Mouse (Mus musculus) MEL (cell line): ENCODE measurements around the gene Ppp1cc. TPM values are rescaled to one million over a fixed set of nuclear protein-coding genes. Genes with fewer than 3 reads are reported as not detected.

Experiments
- DNase-seq: peaks from one replicate; pipeline ENCODE4 v3.0.0; 2011; ENCODE audit warnings: low read depth, low spot score
- H3K27ac ChIP-seq: 2 replicates; pipeline ENCODE4 v1.5.1; 2012; ENCODE audit warnings: low read depth, mild to moderate bottlenecking, control low read depth, low read length, moderate library complexity; ENCODE audit not compliant: control insufficient read depth
- H3K27me3 ChIP-seq, 2 experiments: fragments of 150-350 bp in 1 of 2; sonication (generic) in 1 of 2; 2 replicates each; pipeline ENCODE4 v1.6.1; 2012; ENCODE audit warnings: low read length in 2 of 2, mild to moderate bottlenecking in 2 of 2, improper control_type of control experiment in 1 of 2, moderate library complexity in 1 of 2; ENCODE audit not compliant: insufficient read depth in 2 of 2, control insufficient read depth in 1 of 2
- H3K36me3 ChIP-seq, 2 experiments: 2 replicates each; pipeline ENCODE4 v1.6.1; 2012 to 2014; ENCODE audit warnings: low read length in 2 of 2, improper control_type of control experiment in 1 of 2, inconsistent platforms in 1 of 2, mild to moderate bottlenecking in 1 of 2; ENCODE audit not compliant: insufficient read depth in 2 of 2, control insufficient read depth in 1 of 2
- H3K4me1 ChIP-seq, 2 experiments: fragments of 150-350 bp in 1 of 2; sonication (generic) in 1 of 2; 2 replicates each; pipeline ENCODE4 v1.6.1; 2012; ENCODE audit warnings: low read length in 2 of 2, improper control_type of control experiment in 1 of 2, mild to moderate bottlenecking in 1 of 2; ENCODE audit not compliant: insufficient read depth in 2 of 2, control insufficient read depth in 1 of 2
- H3K4me3 ChIP-seq, 2 experiments: fragments of 150-350 bp in 1 of 2; sonication (generic) in 1 of 2; 2 replicates each; pipeline ENCODE4 v1.5.1; 2012; ENCODE audit warnings: low read depth in 2 of 2, low read length in 2 of 2, mild to moderate bottlenecking in 2 of 2, moderate library complexity in 2 of 2, control low read depth in 1 of 2, improper control_type of control experiment in 1 of 2; ENCODE audit not compliant: control insufficient read depth in 1 of 2, insufficient read depth in 1 of 2
- H3K79me2 ChIP-seq: 2 replicates; pipeline ENCODE4 v1.6.1; 2012; ENCODE audit warnings: mild to moderate bottlenecking, low read length, moderate library complexity; ENCODE audit not compliant: control insufficient read depth, poor library complexity, insufficient read depth
- H3K9ac ChIP-seq: 2 replicates; pipeline ENCODE4 v1.6.1; 2012; ENCODE audit warnings: low read depth, mild to moderate bottlenecking, control low read depth, low read length, moderate library complexity; ENCODE audit not compliant: control insufficient read depth, poor library complexity, severe bottlenecking
- H3K9me3 ChIP-seq: fragments of 150-350 bp; sonication (generic); replicated peaks from 2 replicates; pipeline ENCODE4 v1.6.1; 2012; ENCODE audit warnings: mild to moderate bottlenecking, low read length, improper control_type of control experiment, moderate library complexity; ENCODE audit not compliant: insufficient read depth
- CHD1 ChIP-seq: IDR thresholded peaks from 2 replicates; pipeline ENCODE4 v1.6.1; 2012; ENCODE audit warnings: low read depth, mild to moderate bottlenecking, inconsistent platforms, low read length, improper control_type of control experiment
- CTCF ChIP-seq, 3 experiments: IDR thresholded peaks in 2 of 3; conservative IDR thresholded peaks in 1 of 3; 2 replicates each; pipeline ENCODE4 v1.5.1; 2011 to 2012; ENCODE audit warnings: low read length in 3 of 3, low read depth in 2 of 3, mild to moderate bottlenecking in 2 of 3, improper control_type of control experiment in 1 of 3, inconsistent platforms in 1 of 3, mixed read lengths in 1 of 3, moderate library complexity in 1 of 3; ENCODE audit not compliant: control insufficient read depth in 1 of 3, insufficient read depth in 1 of 3, poor library complexity in 1 of 3, severe bottlenecking in 1 of 3
- E2F4 ChIP-seq: IDR thresholded peaks from 2 replicates; pipeline ENCODE4 v1.6.1; 2011; ENCODE audit warnings: low read depth, low read length, improper control_type of control experiment, borderline replicate concordance
- ELF1 ChIP-seq: IDR thresholded peaks from 2 replicates; pipeline ENCODE4 v1.6.1; 2014; ENCODE audit warnings: low read depth, mild to moderate bottlenecking, inconsistent platforms, low read length, improper control_type of control experiment, moderate library complexity
- EP300 ChIP-seq, 2 experiments: IDR thresholded peaks; 2 replicates each; pipeline ENCODE4 v1.6.1; 2011; ENCODE audit warnings: improper control_type of control experiment in 2 of 2, low read length in 2 of 2, low read depth in 1 of 2, mild to moderate bottlenecking in 1 of 2
- ETS1 ChIP-seq: IDR thresholded peaks from 2 replicates; pipeline ENCODE4 v1.6.1; 2012; ENCODE audit warnings: low read depth, mild to moderate bottlenecking, inconsistent platforms, low read length, improper control_type of control experiment, moderate library complexity
- GABPA ChIP-seq: IDR thresholded peaks from 2 replicates; pipeline ENCODE4 v1.6.1; 2012; ENCODE audit warnings: low read depth, mild to moderate bottlenecking, inconsistent platforms, low read length, improper control_type of control experiment, moderate library complexity
- GATA1 ChIP-seq: IDR thresholded peaks from 2 replicates; pipeline ENCODE4 v1.6.1; 2011; ENCODE audit warnings: low read depth, low read length, improper control_type of control experiment
- HCFC1 ChIP-seq: IDR thresholded peaks from 2 replicates; pipeline ENCODE4 v1.6.1; 2012; ENCODE audit warnings: low read depth, mild to moderate bottlenecking, inconsistent platforms, low read length, improper control_type of control experiment, moderate library complexity
- JUND ChIP-seq: IDR thresholded peaks from 2 replicates; pipeline ENCODE4 v1.6.1; 2011; ENCODE audit warnings: low read depth, mild to moderate bottlenecking, improper control_type of control experiment, low read length
- KAT2A ChIP-seq: conservative IDR thresholded peaks from 2 replicates; pipeline ENCODE4 v1.6.1; 2012; ENCODE audit warnings: low read depth, low read length, improper control_type of control experiment, inconsistent platforms
- MAFK ChIP-seq: IDR thresholded peaks from 2 replicates; pipeline ENCODE4 v1.6.1; 2011; ENCODE audit warnings: low read depth, mild to moderate bottlenecking, low read length, improper control_type of control experiment, borderline replicate concordance
- MAZ ChIP-seq: IDR thresholded peaks from 2 replicates; pipeline ENCODE4 v1.6.1; 2012; ENCODE audit warnings: low read depth, mild to moderate bottlenecking, inconsistent platforms, low read length, improper control_type of control experiment
- MEF2A ChIP-seq: IDR thresholded peaks from 2 replicates; pipeline ENCODE4 v1.6.1; 2014; ENCODE audit warnings: low read depth, mild to moderate bottlenecking, inconsistent platforms, low read length, improper control_type of control experiment; ENCODE audit not compliant: poor library complexity, insufficient replicate concordance, severe bottlenecking; ENCODE audit errors: extremely low read depth
- MYB ChIP-seq: IDR thresholded peaks from 2 replicates; pipeline ENCODE4 v1.6.1; 2011; ENCODE audit warnings: mild to moderate bottlenecking, low read depth, low read length, improper control_type of control experiment
- POLR2A ChIP-seq, 2 experiments: IDR thresholded peaks; 2 replicates each; pipeline ENCODE4 v1.6.1; 2011 to 2012; ENCODE audit warnings: low read length in 2 of 2, mild to moderate bottlenecking in 2 of 2, control low read depth in 1 of 2, improper control_type of control experiment in 1 of 2, low read depth in 1 of 2, moderate library complexity in 1 of 2; ENCODE audit not compliant: control insufficient read depth in 1 of 2, insufficient read depth in 1 of 2, poor library complexity in 1 of 2
- POLR2AphosphoS2 ChIP-seq: IDR thresholded peaks from 2 replicates; pipeline ENCODE4 v1.6.1; 2011; ENCODE audit warnings: low read length, improper control_type of control experiment
- POLR2AphosphoS5 ChIP-seq: IDR thresholded peaks from 2 replicates; pipeline ENCODE4 v1.6.1; 2012; ENCODE audit warnings: low read depth, borderline replicate concordance, mild to moderate bottlenecking, inconsistent platforms, low read length, moderate library complexity, mixed read lengths
- RAD21 ChIP-seq: IDR thresholded peaks from 2 replicates; pipeline ENCODE4 v1.6.1; 2011; ENCODE audit warnings: mild to moderate bottlenecking, low read depth, low read length, improper control_type of control experiment
- SMC3 ChIP-seq: IDR thresholded peaks from 2 replicates; pipeline ENCODE4 v1.6.1; 2011; ENCODE audit warnings: low read depth, low read length, improper control_type of control experiment
- TAL1 ChIP-seq: IDR thresholded peaks from 2 replicates; pipeline ENCODE4 v1.6.1; 2012; ENCODE audit warnings: mild to moderate bottlenecking, inconsistent platforms, low read length, moderate library complexity, mixed read lengths
- TBP ChIP-seq: IDR thresholded peaks from 2 replicates; pipeline ENCODE4 v1.8.0; 2011; ENCODE audit warnings: low read depth, low read length, improper control_type of control experiment
- TCF12 ChIP-seq: IDR thresholded peaks from 2 replicates; pipeline ENCODE4 v1.6.1; 2014; ENCODE audit warnings: low read depth, mild to moderate bottlenecking, inconsistent platforms, low read length, improper control_type of control experiment, moderate library complexity
- UBTF ChIP-seq: IDR thresholded peaks from 2 replicates; pipeline ENCODE4 v1.6.1; 2012; ENCODE audit warnings: low read depth, mild to moderate bottlenecking, inconsistent platforms, low read length, improper control_type of control experiment, moderate library complexity, borderline replicate concordance; ENCODE audit not compliant: insufficient read depth
- USF2 ChIP-seq, 2 experiments: IDR thresholded peaks; 2 replicates each; pipeline ENCODE4 v1.6.1; 2011 to 2012; ENCODE audit warnings: improper control_type of control experiment in 2 of 2, low read length in 2 of 2, borderline replicate concordance in 1 of 2, inconsistent platforms in 1 of 2, low read depth in 1 of 2, mild to moderate bottlenecking in 1 of 2; ENCODE audit not compliant: insufficient read depth in 1 of 2
- ZC3H11A ChIP-seq: IDR thresholded peaks from 2 replicates; pipeline ENCODE4 v1.6.1; 2012; ENCODE audit warnings: low read depth, mild to moderate bottlenecking, inconsistent platforms, low read length, improper control_type of control experiment
- ZMIZ1 ChIP-seq: IDR thresholded peaks from 2 replicates; pipeline ENCODE4 v1.6.1; 2012; ENCODE audit warnings: low read depth, mild to moderate bottlenecking, inconsistent platforms, low read length, improper control_type of control experiment, moderate library complexity
- ZNF384 ChIP-seq: IDR thresholded peaks from 2 replicates; pipeline ENCODE4 v1.6.1; 2012; ENCODE audit warnings: low read depth, mild to moderate bottlenecking, inconsistent platforms, low read length, improper control_type of control experiment
- polyA plus RNA-seq, 2 experiments: library from polyadenylated mRNA; stranded (reverse) in 1 of 2; unstranded in 1 of 2; fragments of >175 nt in 1 of 2; fragments of >200 nt in 1 of 2; gene quantifications; 2 replicates each; pipeline versions ENCODE4 v1.2.1 to v1.2.4; 2012; ENCODE audit warnings: low replicate concordance in 2 of 2, low read depth in 1 of 2; ENCODE audit not compliant: insufficient read length in 2 of 2, insufficient read depth in 1 of 2, missing spikeins in 1 of 2
- total RNA-seq: library from RNA; depleted of rRNA; stranded (reverse); fragments of 300-350 nt; gene quantifications from 2 replicates; pipeline ENCODE4 v1.2.3, GENCODE M21; 2012

The Ppp1cc gene
- total and polyA plus RNA-seq, 3 experiments: 305 to 420 TPM; not detected in 1

- no peak for DNase-seq
- TF ChIP-seq ELF1 (no peak), CTCF (IDR thresholded peaks at IDR 0.05 in 2 of 3, conservative IDR thresholded peaks at IDR 0.05 in 1 of 3; ENCODE audit: control insufficient read depth in 1 of 3, insufficient read depth in 1 of 3, low read depth in 2 of 3, low read length in 3 of 3, poor library complexity in 1 of 3, severe bottlenecking in 1 of 3) (no peak), ZNF384 (peak; percentile 32; the same call in 1 of the 2 replicates), JUND (0 out of 2 replicates have a peak, but pooled peaks have one; percentile 63)
- no peaks in the 10 kb centered on the region for H3K9me3 ChIP-seq
- H3K79me2 ChIP-seq: peaks cover 3% of the 10 kb centered on the region
- peak overlapping the region; percentile 55 to 63 for H3K4me3 ChIP-seq
- no peaks in the 10 kb centered on the region for H3K27me3 ChIP-seq
- H3K36me3 ChIP-seq: peaks cover 0 to 8% of the 10 kb centered on the region in 2 experiments; a peak in 2 of 4 replicates
- peak overlapping the region; percentile 70 for H3K27ac ChIP-seq
- H3K9ac ChIP-seq: peak overlapping the region; percentile 74
- H3K4me1 ChIP-seq: peaks cover 6 to 21% of the 10 kb centered on the region in 2 experiments
Observed at GRCm38 (mm10) chr5:122144825-122145224, 13.3 kb upstream of the Ppp1cc start.

- Histone ChIP-seq H3K9me3 (no peaks in the 10 kb centered on the region), H3K27ac (peak overlapping the region; percentile 70), H3K27me3 (no peaks in the 10 kb centered on the region), H3K4me1 (peaks cover 6 to 21% of the 10 kb centered on the region in 2 experiments), H3K79me2 (peaks cover 3% of the 10 kb centered on the region), H3K4me3 (peak overlapping the region; percentile 55 to 63), H3K36me3 (peaks cover 0 to 6% of the 10 kb centered on the region in 2 experiments; a peak in 2 of 4 replicates), H3K9ac (peak overlapping the region; percentile 74)
- peak; percentile 96 for DNase-seq
- no peak for TF ChIP-seq MEF2A
- no peak for TF ChIP-seq ZC3H11A
- no peak for TF ChIP-seq KAT2A
- no peak for TF ChIP-seq E2F4
- peak; percentile 83; the same call in 1 of the 2 replicates for TF ChIP-seq MAFK
- TF ChIP-seq ELF1: peak; percentile 78
- TF ChIP-seq POLR2AphosphoS2: no peak
- TF ChIP-seq TAL1: peak; percentile 38
- TF ChIP-seq ZNF384: no peak
- TF ChIP-seq UBTF: no peak
- TF ChIP-seq SMC3: no peak
- no peak for TF ChIP-seq USF2 (IDR thresholded peaks at IDR 0.05; ENCODE audit: borderline replicate concordance in 1 of 2, insufficient read depth in 1 of 2, low read depth in 1 of 2, low read length in 2 of 2)
- peak; percentile 49; the same call in 1 of the 2 replicates for TF ChIP-seq JUND
- peak; percentile 83 for TF ChIP-seq ETS1
- TF ChIP-seq CHD1: 0 out of 2 replicates have a peak, but pooled peaks have one; percentile 93
- TF ChIP-seq GATA1: peak; percentile 69
- 0 out of 2 replicates have a peak, but pooled peaks have one; percentile 24 for TF ChIP-seq POLR2AphosphoS5
- no peak for TF ChIP-seq RAD21
- peak; percentile 83 for TF ChIP-seq TBP
- TF ChIP-seq EP300 (IDR thresholded peaks at IDR 0.05; ENCODE audit: low read depth in 1 of 2, low read length in 2 of 2): peak in 1 of 2 experiments; percentile 72; a peak in 2 of 4 replicates
- peak; percentile 47 for TF ChIP-seq MYB
- peak; percentile 27; the same call in 1 of the 2 replicates for TF ChIP-seq ZMIZ1
- no peak for TF ChIP-seq GABPA
- peak; percentile 55; the same call in 1 of the 2 replicates for TF ChIP-seq TCF12
- TF ChIP-seq MAZ: peak; percentile 67
- peak; percentile 41 to 81; a peak in 3 of 4 replicates for TF ChIP-seq POLR2A (IDR thresholded peaks at IDR 0.05; ENCODE audit: control insufficient read depth in 1 of 2, insufficient read depth in 1 of 2, low read depth in 1 of 2, low read length in 2 of 2, poor library complexity in 1 of 2)
- TF ChIP-seq HCFC1: peak; percentile 79
Observed at GRCm38 (mm10) chr5:122145381-122146055, 12.6 kb upstream of the Ppp1cc start.
